Mouse (Mus musculus) kidney, adult 2 months (tissue): ENCODE data around the gene Cysrt1.

Experiments used
- CTCF ChIP-seq: fragments of 200-500 bp; conservative IDR thresholded peaks from 2 replicates; pipeline ENCODE4 v1.5.1; 2011; ENCODE audit warnings: low read depth, mild to moderate bottlenecking, control low read depth, low read length, moderate library complexity, mixed read lengths; ENCODE audit not compliant: insufficient read depth, insufficient read length
- POLR2A ChIP-seq: fragments of 200-500 bp; IDR thresholded peaks from one replicate; pipeline ENCODE4 v1.6.1; 2011; ENCODE audit warnings: low read depth, low read length, control low read depth

GRCm38 (mm10) chr2:25210686-25211085, 31.6 kb downstream of the Cysrt1 start:
- TF ChIP-seq CTCF (no peak), POLR2A (no peak)
